Mouse (Mus musculus): ENCODE measurements around the gene Pgghg. TPM values are rescaled to one million over a fixed set of nuclear protein-coding genes. Genes with fewer than 3 reads are reported as not detected.

Gene Pgghg
- 8.1 and 14.9 TPM in 2 replicates for polyA plus RNA-seq (2012; ENCODE audit: low replicate concordance)

DNA sequence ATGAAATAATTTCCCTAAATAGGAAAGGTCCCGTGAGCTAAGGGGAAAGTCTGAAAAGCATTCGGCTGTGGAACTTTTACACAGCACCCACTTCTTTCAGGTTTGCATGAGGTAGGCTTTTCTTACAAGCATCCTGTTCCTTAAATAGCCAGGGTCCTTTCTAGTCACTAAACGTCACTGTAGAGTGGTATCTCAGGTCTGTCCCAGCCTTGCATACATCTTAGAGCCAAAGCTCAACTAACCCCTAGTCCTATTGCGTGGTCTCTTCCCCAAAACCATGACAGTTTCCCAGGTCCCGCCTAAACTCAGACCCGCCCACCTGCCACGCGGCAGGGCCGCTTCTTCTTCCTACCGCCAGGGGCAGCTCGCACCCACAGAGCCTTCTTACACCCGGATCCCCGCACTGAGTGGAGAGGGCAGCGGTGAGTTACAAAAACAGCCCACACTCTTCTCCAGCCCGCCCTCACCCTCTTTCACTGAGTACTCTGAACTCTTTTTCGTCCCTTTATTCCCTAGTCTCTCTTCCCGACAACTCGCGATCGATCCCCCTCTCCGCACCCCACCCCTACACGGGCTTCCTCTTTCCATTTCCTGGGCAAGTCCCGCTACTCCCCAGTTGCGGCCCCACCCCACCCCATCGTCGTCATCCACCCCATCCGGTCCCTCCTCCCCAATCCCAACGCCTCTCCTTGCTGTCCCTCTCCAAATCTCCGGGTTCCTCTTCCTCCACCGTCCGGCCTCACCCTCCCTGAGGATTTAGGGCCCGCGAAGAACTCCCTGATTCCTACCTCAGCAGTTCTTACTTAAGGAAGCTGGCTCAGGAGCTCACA is at the start of gene Pgghg:
Gene Pgghg (plus strand): TSS at position 170 of the 830 bp plus-strand sequence.

DNA sequence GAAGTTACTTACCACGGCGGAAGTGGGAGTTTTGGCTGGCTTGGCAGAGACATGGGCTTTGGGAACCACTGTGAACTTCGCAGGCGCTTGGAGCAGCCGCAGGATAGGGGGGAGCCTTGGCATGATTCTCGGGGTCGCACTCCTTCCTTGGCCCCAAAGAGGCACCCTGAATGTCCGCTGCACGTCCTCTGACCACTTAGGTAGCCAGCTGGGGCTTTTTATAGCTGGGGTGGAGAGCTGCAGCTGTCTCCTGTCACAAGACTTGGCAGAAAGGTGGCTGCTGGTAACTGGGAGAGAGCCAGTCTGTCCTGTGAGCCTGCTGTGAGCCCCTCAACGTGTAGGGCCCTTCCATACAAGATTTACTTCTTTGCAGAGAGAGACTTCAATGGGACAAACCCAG is 41.0 kb upstream of the Pgghg start, which contains the start of gene Cox8b:
Gene Cox8b (minus strand): TSS at position 227 of the 400 bp plus-strand sequence.

DNA sequence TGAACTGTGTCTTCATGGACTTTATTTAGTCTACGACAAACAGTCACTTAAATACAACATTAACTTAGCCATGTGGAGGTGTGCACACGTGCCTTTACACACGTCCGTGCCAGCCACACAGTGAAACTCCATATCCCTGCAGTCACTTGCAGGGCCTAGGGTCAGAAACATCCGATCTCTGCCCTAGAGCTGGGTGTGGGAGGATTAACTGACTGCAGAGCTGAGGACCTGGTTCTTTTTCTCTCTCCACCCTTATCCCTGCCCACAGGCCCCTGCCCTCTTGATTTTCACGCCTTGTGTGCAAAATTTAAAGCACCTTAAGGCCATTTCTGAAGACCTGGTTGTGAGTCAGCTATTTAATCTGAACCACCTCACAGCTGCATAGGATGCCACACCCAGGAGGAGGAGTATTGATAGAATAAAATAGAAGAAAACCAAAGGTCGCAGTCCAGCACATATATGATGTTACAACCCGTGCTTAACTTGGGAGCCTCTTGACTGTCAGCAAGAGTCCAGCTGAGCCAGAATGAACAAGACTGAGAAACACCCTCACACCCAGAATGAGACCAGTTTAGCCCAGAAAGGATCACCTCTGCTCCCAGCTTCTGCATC is 20.7 kb upstream of the Pgghg start, which contains the start of gene Nlrp6:
Gene Nlrp6 (plus strand): TSS at position 485 of the 612 bp plus-strand sequence.

DNA sequence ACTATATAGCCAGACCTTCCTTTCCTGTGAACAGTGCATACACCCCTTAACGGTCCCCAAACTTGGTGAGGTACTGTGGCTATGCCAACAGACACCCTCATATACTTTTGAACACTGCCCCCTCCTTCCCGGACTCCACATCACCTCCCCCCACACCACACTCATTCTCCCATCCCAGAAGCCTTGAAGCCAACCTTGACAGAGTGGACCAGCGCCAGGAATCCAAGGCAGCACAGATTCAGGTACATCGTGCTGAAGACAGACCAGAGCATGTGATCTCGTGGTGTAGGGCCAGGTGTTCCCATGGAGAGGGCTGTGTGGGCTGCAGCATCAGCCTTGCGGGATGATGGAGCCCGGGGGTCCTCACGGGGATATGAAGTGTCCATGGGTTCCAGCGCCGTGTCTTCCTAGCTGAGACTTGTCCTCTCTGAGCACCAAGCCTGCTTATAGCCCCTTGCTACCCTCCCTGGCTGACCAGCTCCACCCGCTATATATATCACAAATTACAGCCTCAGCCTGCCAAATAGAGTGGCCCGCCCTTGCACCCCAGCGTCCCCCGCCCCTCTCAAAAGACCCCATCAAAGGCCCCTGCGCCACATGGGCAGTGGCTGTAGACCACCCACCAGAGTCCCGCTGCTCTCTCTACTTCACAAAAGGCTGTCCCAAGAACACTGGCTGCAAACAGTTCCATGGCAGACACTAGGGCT is 8.8 kb downstream of the Pgghg start, which contains the start of gene Ifitm5:
Gene Ifitm5 (minus strand): TSS at position 468 of the 707 bp plus-strand sequence.

DNA sequence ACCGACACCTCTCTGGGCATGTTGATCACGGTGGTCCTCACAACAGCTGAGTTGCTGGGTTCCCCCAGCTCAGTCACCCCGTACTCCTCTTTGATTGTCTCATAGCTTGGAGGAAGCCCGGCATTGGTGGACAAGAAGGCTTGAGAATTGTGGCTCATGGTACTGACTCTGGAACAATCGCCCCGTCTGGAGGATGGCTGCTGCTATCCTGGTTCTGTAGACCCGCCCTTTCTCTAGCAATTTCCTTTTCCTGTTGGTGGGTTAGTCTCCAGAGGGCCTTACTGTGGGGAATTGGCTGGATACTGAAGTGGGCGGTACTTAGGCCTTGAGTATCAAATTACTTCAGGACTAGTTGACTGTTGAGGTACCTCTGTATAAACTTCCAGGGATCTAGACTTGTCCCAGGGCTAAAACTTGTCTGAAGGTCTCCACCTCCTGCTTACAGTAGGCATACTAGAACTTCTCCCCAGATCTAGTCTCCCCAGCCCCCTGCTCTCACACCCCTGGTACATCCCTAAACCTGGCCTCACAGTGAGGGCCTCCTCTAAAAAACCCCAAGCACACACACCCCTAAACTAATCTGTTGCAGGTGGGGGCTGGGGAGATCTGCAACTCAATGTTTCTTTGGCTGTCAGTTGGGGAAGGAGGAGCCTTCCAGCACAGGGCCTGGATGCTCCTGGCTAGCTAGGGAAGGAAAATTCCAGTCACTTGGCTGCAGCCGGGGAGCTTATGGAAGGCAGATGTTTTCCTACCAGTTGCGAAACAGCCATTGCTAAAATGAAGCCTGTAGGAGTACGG is 14.8 kb downstream of the Pgghg start, which contains the start of the genes Gm45717 and Ifitm2:
Gene Gm45717 (minus strand): TSS at position 180 of the 798 bp plus-strand sequence.
Gene Ifitm2 (minus strand): TSS at position 230 of the 798 bp plus-strand sequence.

DNA sequence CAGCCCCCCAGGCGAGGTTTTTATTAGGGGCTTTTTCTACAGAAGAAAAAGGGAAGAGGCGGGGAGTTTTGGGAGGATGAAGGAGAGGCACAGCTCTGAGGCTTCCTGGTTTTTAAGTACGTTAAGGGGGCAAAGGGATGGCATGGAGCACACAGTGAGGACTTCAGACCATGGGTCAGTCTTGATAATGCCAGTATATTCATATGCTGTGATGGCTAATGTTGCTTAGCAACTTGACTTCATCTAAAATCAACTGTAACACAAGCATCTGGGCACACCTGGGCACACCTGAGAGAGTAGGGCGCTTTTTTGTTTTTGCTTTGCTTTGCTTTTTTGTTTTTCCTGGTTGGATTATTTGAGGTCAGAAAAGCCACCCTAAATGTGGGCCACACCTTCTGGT is 25.7 kb downstream of the Pgghg start, which contains the start of gene Ifitm1:
Gene Ifitm1 (plus strand): TSS at position 301 of the 400 bp plus-strand sequence.

Other genes with a start within 250 kb of the Pgghg start
- gene Olfr541, start 244.1 kb upstream of the Pgghg start, polyA plus RNA-seq (2012; ENCODE audit: low replicate concordance), result not detected in 2 replicates
- gene Cyp2e1, start 177.7 kb upstream of the Pgghg start, polyA plus RNA-seq (2012; ENCODE audit: low replicate concordance), result not detected in 2 replicates
- gene Syce1, start 153.5 kb upstream of the Pgghg start, polyA plus RNA-seq (2012; ENCODE audit: low replicate concordance), result not detected in 2 replicates
- gene Zfp941, start 119.2 kb upstream of the Pgghg start, polyA plus RNA-seq (2012; ENCODE audit: low replicate concordance), result not detected in 2 replicates
- not detected in 2 replicates for gene Urah, start 106.4 kb upstream of the Pgghg start, polyA plus RNA-seq (2012; ENCODE audit: low replicate concordance)
- gene Scgb1c1, start 95.8 kb upstream of the Pgghg start, polyA plus RNA-seq (2012; ENCODE audit: low replicate concordance), result not detected in 2 replicates
- gene Odf3, start 93.6 kb upstream of the Pgghg start, polyA plus RNA-seq (2012; ENCODE audit: low replicate concordance), result not detected in 2 replicates
- gene Gm45785, start 85.1 kb upstream of the Pgghg start, polyA plus RNA-seq (2012; ENCODE audit: low replicate concordance), result not detected in 2 replicates
- gene Ric8a, start 84.4 kb upstream of the Pgghg start, polyA plus RNA-seq (2012; ENCODE audit: low replicate concordance), result 59.0 and 60.4 TPM in 2 replicates
- 1.6 and 5.5 TPM in 2 replicates for gene Bet1l, start 83.8 kb upstream of the Pgghg start, polyA plus RNA-seq (2012; ENCODE audit: low replicate concordance)
- 24.5 and 69.2 TPM in 2 replicates for gene Psmd13, start 59.4 kb upstream of the Pgghg start, polyA plus RNA-seq (2012; ENCODE audit: low replicate concordance)
- 32.7 and 37.1 TPM in 2 replicates for gene Sirt3, start 59.1 kb upstream of the Pgghg start, polyA plus RNA-seq (2012; ENCODE audit: low replicate concordance)
- gene Cox8b, start 40.9 kb upstream of the Pgghg start, polyA plus RNA-seq (2012; ENCODE audit: low replicate concordance), result not detected in 2 replicates
- gene Nlrp6, start 20.5 kb upstream of the Pgghg start, polyA plus RNA-seq (2012; ENCODE audit: low replicate concordance), result not detected in 2 replicates
- gene Ifitm5, start 8.9 kb downstream of the Pgghg start, polyA plus RNA-seq (2012; ENCODE audit: low replicate concordance), result 0.58 TPM in 1 of 2 replicates, not detected in the other
- not detected in 2 replicates for gene Gm45717, start 14.5 kb downstream of the Pgghg start, polyA plus RNA-seq (2012; ENCODE audit: low replicate concordance)
- gene Ifitm2, start 14.6 kb downstream of the Pgghg start, polyA plus RNA-seq (2012; ENCODE audit: low replicate concordance), result 14.4 and 81.4 TPM in 2 replicates
- gene Ifitm1, start 25.8 kb downstream of the Pgghg start, polyA plus RNA-seq (2012; ENCODE audit: low replicate concordance), result 1.1 and 10.3 TPM in 2 replicates
- gene Ifitm3, start 69.4 kb downstream of the Pgghg start, polyA plus RNA-seq (2012; ENCODE audit: low replicate concordance), result 12.1 and 15.1 TPM in 2 replicates
- gene Ifitm6, start 76.5 kb downstream of the Pgghg start, polyA plus RNA-seq (2012; ENCODE audit: low replicate concordance), result 0.77 TPM in 1 of 2 replicates, not detected in the other
- not detected in 2 replicates for gene Gm17387, start 87.7 kb downstream of the Pgghg start, polyA plus RNA-seq (2012; ENCODE audit: low replicate concordance)
- gene B4galnt4, start 119.7 kb downstream of the Pgghg start, polyA plus RNA-seq (2012; ENCODE audit: low replicate concordance), result 2.6 and 3.4 TPM in 2 replicates
- gene Pkp3, start 136.8 kb downstream of the Pgghg start, polyA plus RNA-seq (2012; ENCODE audit: low replicate concordance), result 5.0 and 6.6 TPM in 2 replicates
- 10.6 and 20.3 TPM in 2 replicates for gene Sigirr, start 159.2 kb downstream of the Pgghg start, polyA plus RNA-seq (2012; ENCODE audit: low replicate concordance)
- gene Ano9, start 176.4 kb downstream of the Pgghg start, polyA plus RNA-seq (2012; ENCODE audit: low replicate concordance), result 0.30 TPM in 1 of 2 replicates, not detected in the other
- gene Ptdss2, start 181.0 kb downstream of the Pgghg start, polyA plus RNA-seq (2012; ENCODE audit: low replicate concordance), result 172 and 234 TPM in 2 replicates
- 4.4 and 23.6 TPM in 2 replicates for gene Rnh1, start 231.5 kb downstream of the Pgghg start, polyA plus RNA-seq (2012; ENCODE audit: low replicate concordance)

Data from leukemia stem cell, adult 10-12 weeks (primary cell).